Mouse (Mus musculus): ENCODE measurements at regions not wholly inside any gene's neighbourhood (a gene's known extent, or its start where the extent isn't known, plus 50 kb on each side); places are given as distances from the start of the nearest gene placed in this dataset.
"Not testable (repeated sequence)": the region's sequence is repeated elsewhere in the genome, so short reads cannot be mapped to it uniquely, and the experiment has no call there.

GRCm38 (mm10) chr9:83728428-83728827 is 77.6 kb downstream of the Elovl4 start:
- DNase-seq (ENCODE audit: low spot score in 2 of 2): peak in 1 of 2 experiments; percentile 11

GRCm38 (mm10) chr9:83727462-83728189 is 78.5 kb downstream of the Elovl4 start:
- DNase-seq (ENCODE audit: low spot score in 2 of 2): peak; percentile 11 to 32

GRCm38 (mm10) chr9:83726979-83727378 is 79.1 kb downstream of the Elovl4 start:
- DNase-seq (ENCODE audit: low spot score in 2 of 2): no peak

- DNase-seq (ENCODE audit: low spot score in 2 of 2): no peak
Observed at GRCm38 (mm10) chr9:83726105-83726504, 80.0 kb downstream of the Elovl4 start.

- no peak for DNase-seq (ENCODE audit: low spot score in 2 of 2)
Observed at GRCm38 (mm10) chr9:83725545-83725944, 80.5 kb downstream of the Elovl4 start.

GRCm38 (mm10) chr9:83720982-83721381 is 85.1 kb downstream of the Elovl4 start:
- no peak for DNase-seq (ENCODE audit: low spot score in 2 of 2)

GRCm38 (mm10) chr9:83719811-83720210 is 86.3 kb downstream of the Elovl4 start:
- DNase-seq (ENCODE audit: low spot score in 2 of 2): no peak

GRCm38 (mm10) chr9:83718084-83718483 is 88.0 kb downstream of the Elovl4 start:
- DNase-seq (ENCODE audit: low spot score in 2 of 2): not testable (repeated sequence)

GRCm38 (mm10) chr9:83716101-83716763 is 89.8 kb downstream of the Elovl4 start:
- no peak for DNase-seq (ENCODE audit: low spot score in 2 of 2)

- no peak for DNase-seq (ENCODE audit: low spot score in 2 of 2)
Observed at GRCm38 (mm10) chr9:83707361-83707760, 98.7 kb downstream of the Elovl4 start.

- DNase-seq (ENCODE audit: low spot score in 2 of 2): no peak
Observed at GRCm38 (mm10) chr9:83706071-83706470, 100.0 kb downstream of the Elovl4 start.

- DNase-seq (ENCODE audit: low spot score in 2 of 2): no peak
Observed at GRCm38 (mm10) chr9:83704186-83704585, 101.9 kb downstream of the Elovl4 start.

GRCm38 (mm10) chr9:83700916-83701315 is 105.2 kb downstream of the Elovl4 start:
- DNase-seq (ENCODE audit: low spot score in 2 of 2): no peak

- DNase-seq (ENCODE audit: low spot score in 2 of 2): no peak
Observed at GRCm38 (mm10) chr9:83700056-83700455, 106.0 kb downstream of the Elovl4 start.

GRCm38 (mm10) chr9:83691332-83692198 is 114.5 kb downstream of the Elovl4 start:
- DNase-seq (ENCODE audit: low spot score in 2 of 2): peak; percentile 17 to 51
